Mouse (Mus musculus) limb, embryonic 15.5 days (tissue): ENCODE results near the gene Atrx. TPM values are rescaled to one million over a fixed set of nuclear protein-coding genes. Genes with fewer than 3 reads are reported as not detected.

Source experiments
- ATAC-seq: fragments of 200-750 bp; cut with Nextera tagmentation; 2 replicates; pipeline ENCODE4 v1.8.0; 2017; ENCODE audit warnings: low read depth, moderate TSS enrichment; ENCODE audit not compliant: insufficient number of reproducible peaks, low FRiP score, low TSS enrichment
- H3K27ac ChIP-seq: fragments of 300-500 bp; sonication (generic); 2 replicates; pipeline ENCODE4 v1.5.1; 2015; ENCODE audit warnings: moderate library complexity, mild to moderate bottlenecking, inconsistent platforms
- H3K27me3 ChIP-seq: fragments of 300-500 bp; sonication (generic); 2 replicates; pipeline ENCODE4 v1.6.1; 2015; ENCODE audit warnings: inconsistent platforms
- H3K36me3 ChIP-seq: fragments of 300-500 bp; sonication (generic); 2 replicates; pipeline ENCODE4 v1.6.1; 2015; ENCODE audit warnings: inconsistent platforms
- H3K4me1 ChIP-seq: fragments of 300-500 bp; sonication (generic); 2 replicates; pipeline ENCODE4 v1.6.1; 2015; ENCODE audit warnings: inconsistent platforms
- H3K4me2 ChIP-seq: fragments of 300-500 bp; sonication (generic); 2 replicates; pipeline ENCODE4 v1.6.1; 2015; ENCODE audit warnings: mild to moderate bottlenecking, inconsistent platforms
- H3K4me3 ChIP-seq: fragments of 300-500 bp; sonication (generic); 2 replicates; pipeline ENCODE4 v1.5.1; 2015; ENCODE audit warnings: mild to moderate bottlenecking, inconsistent platforms
- H3K9ac ChIP-seq: fragments of 300-500 bp; sonication (generic); 2 replicates; pipeline ENCODE4 v1.6.1; 2015; ENCODE audit warnings: inconsistent platforms
- H3K9me3 ChIP-seq: fragments of 300-500 bp; sonication (generic); 2 replicates; pipeline ENCODE4 v1.6.1; 2016; ENCODE audit warnings: inconsistent platforms
- WGBS: fragments of 180-500 bp; shearing (Covaris S2); methylation state at CpG from one replicate; pipeline ENCODE4 v1.1.7; 2015; 5-methylcytosine and 5-hydroxymethylcytosine counted together
- polyA plus RNA-seq: library from polyadenylated mRNA; unstranded; fragments of >200 nt; fragmentation: Nextera tagmentation; extraction: Ambion mirVana; gene quantifications from 2 replicates; pipeline ENCODE4 v1.2.1, GENCODE M21; 2015

Gene Atrx
- polyA plus RNA-seq, 1 experiment from 2014 or later: 178 TPM

- peaks cover 51% of the 10 kb centered on the region for H3K27me3 ChIP-seq
- H3K4me1 ChIP-seq: peaks cover 21% of the 10 kb centered on the region; the same call in 1 of the 2 replicates
- ATAC-seq: 0 out of 2 replicates have a peak, but pooled peaks have one; percentile 42
- 36% methylated on average over 6 of the region's 6 CpGs for WGBS
- no peak overlapping the region for H3K27ac ChIP-seq
- no peak overlapping the region for H3K9ac ChIP-seq
- H3K4me2 ChIP-seq: no peak overlapping the region
- H3K36me3 ChIP-seq: no peaks in the 10 kb centered on the region
- H3K4me3 ChIP-seq: no peak overlapping the region
- no peaks in the 10 kb centered on the region for H3K9me3 ChIP-seq
Measured at GRCm38 (mm10) chrX:105766013-105766412, 163.2 kb downstream of the Atrx start.

GRCm38 (mm10) chrX:105765005-105765706, 164.0 kb downstream of the Atrx start:
- H3K4me3 ChIP-seq: peak overlapping the region; percentile 46
- ATAC-seq: no peak
- H3K36me3 ChIP-seq: no peaks in the 10 kb centered on the region
- peak overlapping the region; percentile 57 for H3K4me2 ChIP-seq
- H3K9me3 ChIP-seq: no peaks in the 10 kb centered on the region
- WGBS: 27% methylated on average over 34 of the region's 36 CpGs
- peak overlapping the region; percentile 28; the same call in 1 of the 2 replicates for H3K9ac ChIP-seq
- peak overlapping the region; percentile 61; the same call in 1 of the 2 replicates for H3K27ac ChIP-seq
- peaks cover 21% of the 10 kb centered on the region; the same call in 1 of the 2 replicates for H3K4me1 ChIP-seq
- H3K27me3 ChIP-seq: peaks cover 46% of the 10 kb centered on the region

- Histone ChIP-seq H3K27ac (peak within 1 kb of the TSS; percentile 61), H3K4me2 (peak within 1 kb of the TSS; percentile 57), H3K9ac (peak within 1 kb of the TSS; percentile 28; the same call in 1 of the 2 replicates), H3K9me3 (no peaks in the 10 kb centered on the region), H3K4me3 (peak within 1 kb of the TSS; percentile 46), H3K27me3 (peaks cover 43% of the 10 kb centered on the region), H3K4me1 (peaks cover 21% of the 10 kb centered on the region; the same call in 1 of the 2 replicates), H3K36me3 (no peaks in the 10 kb centered on the region)
- ATAC-seq: no peak
- 18% methylated on average over 64 of the region's 86 CpGs for WGBS
Measured at GRCm38 (mm10) chrX:105764162-105765004, 164.8 kb downstream of the Atrx start, which contains the start of gene Fgf16. Gene Fgf16 (plus strand): TSS chrX:105764279.

- H3K4me2 ChIP-seq: peak overlapping the region; percentile 57
- no peaks in the 10 kb centered on the region for H3K36me3 ChIP-seq
- WGBS: 14% methylated on average over 20 of the region's 20 CpGs
- peak overlapping the region; percentile 43 for H3K27ac ChIP-seq
- H3K9me3 ChIP-seq: no peaks in the 10 kb centered on the region
- H3K27me3 ChIP-seq: peaks cover 43% of the 10 kb centered on the region
- H3K4me3 ChIP-seq: peak overlapping the region; percentile 46
- ATAC-seq: no peak
- H3K4me1 ChIP-seq: peaks cover 21% of the 10 kb centered on the region; the same call in 1 of the 2 replicates
- no peak overlapping the region for H3K9ac ChIP-seq
Measured at GRCm38 (mm10) chrX:105763612-105764011, 165.6 kb downstream of the Atrx start.

GRCm38 (mm10) chrX:105762847-105763527, 166.2 kb downstream of the Atrx start:
- H3K4me3 ChIP-seq: peak overlapping the region; percentile 46
- H3K4me2 ChIP-seq: peak overlapping the region; percentile 57
- no peaks in the 10 kb centered on the region for H3K9me3 ChIP-seq
- ATAC-seq: no peak
- WGBS: 28% methylated on average over 23 of the region's 23 CpGs
- H3K27ac ChIP-seq: peak overlapping the region; percentile 43; the same call in 1 of the 2 replicates
- no peaks in the 10 kb centered on the region for H3K36me3 ChIP-seq
- H3K9ac ChIP-seq: no peak overlapping the region
- peaks cover 21% of the 10 kb centered on the region; the same call in 1 of the 2 replicates for H3K4me1 ChIP-seq
- H3K27me3 ChIP-seq: peaks cover 43% of the 10 kb centered on the region

Other genes starting within 250 kb of the Atrx start
- gene Fgf16, start 165.1 kb downstream of the Atrx start, polyA plus RNA-seq: 1.4 and 1.8 TPM in 2 replicates
- gene Magt1, start 82.5 kb upstream of the Atrx start, polyA plus RNA-seq: 64.2 and 64.4 TPM in 2 replicates
- gene Cox7b, start 86.3 kb upstream of the Atrx start, polyA plus RNA-seq: 342 and 357 TPM in 2 replicates
- gene Atp7a, start 97.9 kb upstream of the Atrx start, polyA plus RNA-seq: 23.0 and 24.0 TPM in 2 replicates
- gene Tlr13, start 213.8 kb upstream of the Atrx start, polyA plus RNA-seq: 0.97 and 1.2 TPM in 2 replicates